Mouse (Mus musculus) neural tube, embryonic 13.5 days (tissue): ENCODE data around the gene Fam69b. TPM values are rescaled to one million over a fixed set of nuclear protein-coding genes. Genes with fewer than 3 reads are reported as not detected.
A peak's percentile ranks its signal among the peaks of the same experiment; 100 is the strongest.

Experiments
- ATAC-seq: fragments of 200-750 bp; cut with Nextera tagmentation; 2 replicates; pipeline ENCODE4 v1.8.0; 2017; ENCODE audit warnings: low read depth, mild to moderate bottlenecking, moderate TSS enrichment, moderate library complexity
- H3K27ac ChIP-seq: fragments of 300-500 bp; sonication (generic); replicated peaks from 2 replicates; pipeline ENCODE4 v1.5.1; 2015; ENCODE audit warnings: moderate library complexity, mild to moderate bottlenecking, inconsistent platforms
- H3K27me3 ChIP-seq: fragments of 300-500 bp; sonication (generic); 2 replicates; pipeline ENCODE4 v1.6.1; 2015; ENCODE audit warnings: mild to moderate bottlenecking, inconsistent platforms
- H3K36me3 ChIP-seq: fragments of 300-500 bp; sonication (generic); 2 replicates; pipeline ENCODE4 v1.6.1; 2015; ENCODE audit warnings: mild to moderate bottlenecking, inconsistent platforms
- H3K4me1 ChIP-seq: fragments of 300-500 bp; sonication (generic); replicated peaks from 2 replicates; pipeline ENCODE4 v1.6.1; 2015; ENCODE audit warnings: inconsistent platforms
- H3K4me2 ChIP-seq: fragments of 300-500 bp; sonication (generic); 2 replicates; pipeline ENCODE4 v1.6.1; 2015; ENCODE audit warnings: inconsistent platforms, mild to moderate bottlenecking, moderate library complexity
- H3K4me3 ChIP-seq: fragments of 300-500 bp; sonication (generic); 2 replicates; pipeline ENCODE4 v1.5.1; 2015; ENCODE audit warnings: mild to moderate bottlenecking, inconsistent platforms
- H3K9ac ChIP-seq: fragments of 300-500 bp; sonication (generic); 2 replicates; pipeline ENCODE4 v1.6.1; 2015; ENCODE audit warnings: moderate library complexity, mild to moderate bottlenecking, inconsistent platforms
- H3K9me3 ChIP-seq: fragments of 300-500 bp; sonication (generic); 2 replicates; pipeline ENCODE4 v1.6.1; 2016; ENCODE audit warnings: inconsistent platforms
- WGBS: fragments of 180-500 bp; shearing (Covaris S2); methylation state at CpG from one replicate; pipeline ENCODE4 v1.1.7; 2015; 5-methylcytosine and 5-hydroxymethylcytosine counted together
- polyA plus RNA-seq: library from polyadenylated mRNA; unstranded; fragments of >200 nt; fragmentation: Nextera tagmentation; extraction: Ambion mirVana; gene quantifications from 2 replicates; pipeline ENCODE4 v1.2.1, GENCODE M21; 2015

Gene Fam69b
- polyA plus RNA-seq, 1 experiment from 2014 or later: 101 TPM

DNA sequence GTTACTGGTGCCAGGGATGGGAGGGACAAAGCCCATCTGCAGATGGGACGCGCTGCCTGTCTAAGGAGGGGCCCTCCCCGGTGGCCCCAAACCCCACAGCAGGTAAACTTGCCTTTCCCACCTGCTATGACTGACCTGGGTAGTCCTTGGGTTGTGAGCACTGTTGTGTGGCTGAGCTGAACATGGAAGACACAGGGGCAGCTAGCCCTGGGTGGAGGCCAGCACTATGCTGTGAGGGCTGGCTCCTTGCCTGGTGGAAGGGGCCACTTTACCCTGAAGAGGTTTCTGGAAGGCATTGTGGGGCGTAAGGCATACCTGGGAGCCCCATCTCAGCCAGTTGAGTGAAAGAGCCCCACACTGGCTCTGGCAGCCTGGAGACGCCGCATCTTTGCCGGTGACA lies 37.3 kb upstream of the Fam69b start:
- H3K4me1 ChIP-seq: peaks cover 8% of the 10 kb centered on the region; the same call in 1 of the 2 replicates
- 94% methylated on average over 7 of the region's 7 CpGs for WGBS
- ATAC-seq: no peak

DNA sequence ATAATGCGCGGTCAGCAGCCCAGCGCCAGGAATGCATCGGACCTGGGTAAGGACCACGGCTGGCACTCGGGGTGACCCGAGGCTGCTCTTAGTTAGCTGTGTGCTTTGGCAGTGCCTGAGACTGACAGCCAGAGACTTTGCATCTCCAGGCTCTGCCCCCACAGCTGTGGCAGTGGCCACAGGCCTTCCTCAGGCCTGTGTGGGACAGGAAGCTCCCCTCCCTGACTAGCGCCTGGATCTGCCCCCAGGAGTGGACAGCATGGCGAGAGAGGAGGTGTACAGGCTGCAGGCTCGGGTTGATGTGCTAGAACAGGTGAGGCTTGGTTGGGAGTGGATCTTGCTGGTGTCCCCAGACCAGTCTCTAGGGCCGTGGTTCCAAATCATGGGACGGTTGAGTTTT lies 36.8 kb upstream of the Fam69b start:
- H3K36me3 ChIP-seq: no peaks in the 10 kb centered on the region
- 87% methylated on average over 12 of the region's 12 CpGs for WGBS
- H3K4me2 ChIP-seq: no peak overlapping the region
- H3K9me3 ChIP-seq: no peaks in the 10 kb centered on the region
- H3K4me1 ChIP-seq: peaks cover 8% of the 10 kb centered on the region; the same call in 1 of the 2 replicates
- 0 out of 2 replicates have a peak overlapping the region, but pooled peaks have one; percentile 43 for H3K9ac ChIP-seq
- ATAC-seq: no peak
- H3K4me3 ChIP-seq: no peak overlapping the region
- H3K27me3 ChIP-seq: no peaks in the 10 kb centered on the region
- H3K27ac ChIP-seq: no peak overlapping the region

More for the DNA sequence above, 37.3 kb upstream of the Fam69b start:
- Histone ChIP-seq H3K9ac (0 out of 2 replicates have a peak overlapping the region, but pooled peaks have one; percentile 43), H3K36me3 (no peaks in the 10 kb centered on the region), H3K27ac (no peak overlapping the region), H3K4me2 (no peak overlapping the region), H3K4me3 (no peak overlapping the region), H3K9me3 (no peaks in the 10 kb centered on the region), H3K27me3 (no peaks in the 10 kb centered on the region)

DNA sequence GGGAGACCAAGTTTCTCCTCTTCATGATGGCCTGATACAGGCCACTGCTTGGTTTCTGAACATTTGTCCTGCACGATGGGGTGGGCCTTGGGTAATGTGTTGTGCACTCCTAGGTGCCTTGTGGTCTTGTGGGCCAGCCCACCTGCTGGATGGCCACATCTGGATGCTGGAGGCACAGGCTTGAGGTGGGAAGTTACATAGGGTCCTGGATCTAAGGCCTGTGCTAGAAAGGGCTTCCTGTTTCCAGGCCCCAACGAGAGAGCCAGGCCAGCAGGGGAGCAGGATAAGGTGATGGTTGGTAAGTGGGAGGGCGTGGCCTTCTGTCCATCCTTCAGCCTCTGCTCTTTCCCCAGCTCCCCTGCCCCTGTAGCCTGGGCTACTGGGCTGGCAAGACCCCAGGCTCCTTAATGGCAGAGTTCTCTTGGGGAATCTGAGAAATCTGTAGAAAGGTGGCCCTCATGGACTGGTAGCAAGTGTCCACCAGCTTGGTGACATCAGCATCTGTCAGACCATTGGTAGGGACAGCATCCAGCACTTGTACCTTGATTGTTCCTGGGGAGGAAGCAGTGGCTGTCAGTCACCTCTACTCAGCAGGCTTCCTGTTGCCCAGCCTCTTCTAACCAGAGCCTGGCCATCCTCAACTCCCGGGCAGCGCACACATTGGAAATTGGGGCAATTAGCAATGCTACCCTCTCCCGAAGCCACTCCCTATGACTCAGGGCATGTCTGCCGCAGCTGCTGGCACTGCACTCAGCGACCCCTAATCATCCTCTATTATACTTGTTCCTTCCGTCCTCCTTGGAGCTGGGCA lies 34.8 kb upstream of the Fam69b start:
- Histone ChIP-seq H3K9ac (no peak overlapping the region), H3K36me3 (no peaks in the 10 kb centered on the region), H3K9me3 (no peaks in the 10 kb centered on the region), H3K27ac (no peak overlapping the region), H3K4me3 (no peak overlapping the region), H3K27me3 (no peaks in the 10 kb centered on the region), H3K4me1 (no peaks in the 10 kb centered on the region), H3K4me2 (no peak overlapping the region)
- no peak for ATAC-seq
- WGBS: 46% methylated on average over 9 of the region's 9 CpGs

DNA sequence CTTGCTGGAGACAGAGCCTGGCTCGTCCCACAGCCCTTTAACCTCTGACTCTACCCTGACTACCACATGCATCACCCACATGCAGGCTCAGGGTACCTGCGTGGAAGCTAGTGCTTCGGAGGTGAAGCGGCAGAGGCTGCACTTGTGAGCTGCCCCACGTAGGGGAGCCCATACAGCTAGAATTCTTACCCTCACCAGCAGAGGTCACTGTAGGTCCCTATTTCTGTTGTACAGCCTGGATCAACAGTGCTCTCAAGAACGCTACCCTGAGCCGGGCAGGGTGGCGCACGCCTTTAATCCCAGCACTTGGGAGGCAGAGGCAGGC lies 34.3 kb upstream of the Fam69b start:
- no peak overlapping the region for H3K4me2 ChIP-seq
- H3K9ac ChIP-seq: no peak overlapping the region
- ATAC-seq: 0 out of 2 replicates have a peak, but pooled peaks have one; percentile 25
- H3K27ac ChIP-seq: no peak overlapping the region
- no peaks in the 10 kb centered on the region for H3K9me3 ChIP-seq
- H3K4me1 ChIP-seq: no peaks in the 10 kb centered on the region
- no peak overlapping the region for H3K4me3 ChIP-seq
- WGBS: 58% methylated on average over 9 of the region's 9 CpGs
- H3K27me3 ChIP-seq: no peaks in the 10 kb centered on the region
- no peaks in the 10 kb centered on the region for H3K36me3 ChIP-seq

DNA sequence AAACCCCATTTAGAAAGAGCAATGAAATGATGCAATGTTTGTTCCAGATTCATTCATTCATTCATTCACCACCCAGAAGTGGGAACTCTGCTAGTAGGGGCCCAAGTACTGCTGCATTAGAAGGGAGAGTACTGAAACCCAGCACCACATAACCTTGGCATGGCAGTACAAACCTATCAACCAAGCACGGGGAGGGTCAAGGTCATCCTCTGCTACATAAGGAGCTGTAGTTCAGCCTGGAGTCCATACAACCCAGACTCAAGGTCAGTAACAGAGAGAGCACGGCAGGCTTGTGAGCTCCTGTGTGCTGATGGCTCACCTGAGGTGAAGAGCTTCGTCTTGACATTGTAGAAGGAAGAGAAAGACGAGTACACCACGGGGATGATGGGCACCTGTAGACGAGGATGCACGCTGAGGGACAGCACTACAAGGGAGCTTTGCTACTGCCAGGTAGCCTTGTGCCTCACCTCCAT lies 33.8 kb upstream of the Fam69b start:
- WGBS: 91% methylated on average over 7 of the region's 7 CpGs
- ATAC-seq: no peak
- Histone ChIP-seq H3K4me1 (no peaks in the 10 kb centered on the region), H3K4me2 (no peak overlapping the region), H3K36me3 (no peaks in the 10 kb centered on the region), H3K9ac (no peak overlapping the region), H3K27ac (no peak overlapping the region), H3K27me3 (no peaks in the 10 kb centered on the region), H3K9me3 (no peaks in the 10 kb centered on the region), H3K4me3 (no peak overlapping the region)

- H3K4me2 ChIP-seq: no peak overlapping the region
- H3K9me3 ChIP-seq: no peaks in the 10 kb centered on the region
- H3K9ac ChIP-seq: no peak overlapping the region
- no peaks in the 10 kb centered on the region for H3K4me1 ChIP-seq
- 0 out of 2 replicates have a peak, but pooled peaks have one; percentile 12 for ATAC-seq
- no peaks in the 10 kb centered on the region for H3K36me3 ChIP-seq
- no peak overlapping the region for H3K4me3 ChIP-seq
- WGBS: 80% methylated on average over 6 of the region's 6 CpGs
- H3K27me3 ChIP-seq: no peaks in the 10 kb centered on the region
- no peak overlapping the region for H3K27ac ChIP-seq
Observed at GRCm38 (mm10) chr2:26594934-26595724, 33.1 kb upstream of the Fam69b start.

- 0 out of 2 replicates have a peak, but pooled peaks have one; percentile 2 for ATAC-seq
- no peaks in the 10 kb centered on the region for H3K36me3 ChIP-seq
- no peaks in the 10 kb centered on the region for H3K4me1 ChIP-seq
- H3K4me2 ChIP-seq: no peak overlapping the region
- H3K9me3 ChIP-seq: no peaks in the 10 kb centered on the region
- H3K27ac ChIP-seq: no peak overlapping the region
- H3K4me3 ChIP-seq: no peak overlapping the region
- no peaks in the 10 kb centered on the region for H3K27me3 ChIP-seq
- no peak overlapping the region for H3K9ac ChIP-seq
- WGBS: 88% methylated on average over 11 of the region's 11 CpGs
Observed at GRCm38 (mm10) chr2:26595725-26596435, 32.4 kb upstream of the Fam69b start.

DNA sequence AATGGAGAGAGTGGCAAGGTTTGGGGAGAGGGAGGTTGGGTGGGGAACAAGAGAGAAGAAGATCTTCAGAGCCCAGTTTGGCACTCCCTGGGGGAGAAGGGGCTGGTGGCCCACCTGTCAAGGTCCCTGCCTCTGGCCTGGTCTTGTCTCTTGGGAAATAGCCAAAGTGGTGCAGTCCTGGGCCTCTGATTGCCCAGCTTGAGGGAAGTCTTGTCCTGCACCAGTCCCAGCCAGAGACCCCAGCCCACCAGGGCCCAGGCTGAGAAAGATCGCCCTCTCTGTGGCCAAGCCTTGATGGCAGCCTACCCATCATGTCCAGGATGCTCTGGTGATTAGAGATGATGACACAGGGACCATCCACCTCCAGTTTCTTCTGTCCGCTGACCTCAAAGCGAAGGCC lies 31.4 kb upstream of the Fam69b start:
- peaks cover 3% of the 10 kb centered on the region; the same call in 1 of the 2 replicates for H3K27me3 ChIP-seq
- no peak overlapping the region for H3K4me3 ChIP-seq
- no peak overlapping the region for H3K27ac ChIP-seq
- no peak overlapping the region for H3K4me2 ChIP-seq
- H3K36me3 ChIP-seq: no peaks in the 10 kb centered on the region
- 94% methylated on average over 3 of the region's 3 CpGs for WGBS
- no peaks in the 10 kb centered on the region for H3K9me3 ChIP-seq
- H3K4me1 ChIP-seq: no peaks in the 10 kb centered on the region
- no peak overlapping the region for H3K9ac ChIP-seq
- ATAC-seq: no peak

GRCm38 (mm10) chr2:26597810-26598209 lies 30.4 kb upstream of the Fam69b start:
- Histone ChIP-seq H3K4me3 (no peak overlapping the region), H3K27me3 (peaks cover 12% of the 10 kb centered on the region), H3K4me1 (no peaks in the 10 kb centered on the region), H3K27ac (no peak overlapping the region), H3K9ac (no peak overlapping the region), H3K36me3 (no peaks in the 10 kb centered on the region), H3K4me2 (no peak overlapping the region), H3K9me3 (no peaks in the 10 kb centered on the region)
- 87% methylated on average over 2 of the region's 2 CpGs for WGBS
- ATAC-seq: no peak

DNA sequence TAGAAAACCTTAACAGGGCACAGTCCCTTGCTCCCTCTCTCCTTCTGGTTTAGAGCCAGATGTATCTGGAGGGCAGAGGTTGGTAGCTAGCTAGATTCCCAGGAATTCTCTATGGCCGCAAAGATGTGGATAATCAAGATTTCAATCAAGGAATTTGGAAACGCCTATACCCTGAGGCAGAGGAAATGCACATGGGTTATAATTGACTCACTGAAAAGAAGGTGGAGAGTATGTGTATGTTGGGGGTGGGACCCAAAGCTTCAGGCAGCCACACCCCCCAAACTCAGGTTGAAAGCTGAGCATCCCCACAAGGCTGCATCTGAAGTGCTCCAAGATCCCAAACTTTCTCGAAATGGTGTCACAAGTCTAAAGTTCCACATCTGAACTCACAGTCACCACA lies 29.8 kb upstream of the Fam69b start:
- H3K36me3 ChIP-seq: no peaks in the 10 kb centered on the region
- no peak overlapping the region for H3K4me2 ChIP-seq
- no peak overlapping the region for H3K4me3 ChIP-seq
- H3K9ac ChIP-seq: no peak overlapping the region
- peaks cover 5% of the 10 kb centered on the region for H3K4me1 ChIP-seq
- peaks cover 19% of the 10 kb centered on the region for H3K27me3 ChIP-seq
- no peak for ATAC-seq
- WGBS: 80% methylated on average over 3 of the region's 3 CpGs
- H3K27ac ChIP-seq: no peak overlapping the region
- H3K9me3 ChIP-seq: no peaks in the 10 kb centered on the region

- Histone ChIP-seq H3K9ac (no peak overlapping the region), H3K4me3 (no peak overlapping the region), H3K27me3 (peaks cover 34% of the 10 kb centered on the region), H3K27ac (no peak overlapping the region), H3K4me2 (no peak overlapping the region), H3K4me1 (peaks cover 17% of the 10 kb centered on the region), H3K9me3 (no peaks in the 10 kb centered on the region), H3K36me3 (no peaks in the 10 kb centered on the region)
- ATAC-seq: no peak
- whole genome bisulfite sequencing: 91% methylated on average over 4 of the region's 4 CpGs
Observed at GRCm38 (mm10) chr2:26599965-26600364, 28.3 kb upstream of the Fam69b start.

GRCm38 (mm10) chr2:26600664-26601063 lies 27.6 kb upstream of the Fam69b start:
- H3K4me1 ChIP-seq: peaks cover 17% of the 10 kb centered on the region
- no peaks in the 10 kb centered on the region for H3K9me3 ChIP-seq
- H3K36me3 ChIP-seq: no peaks in the 10 kb centered on the region
- 86% methylated on average over 2 of the region's 2 CpGs for WGBS
- H3K27me3 ChIP-seq: peaks cover 41% of the 10 kb centered on the region
- H3K9ac ChIP-seq: no peak overlapping the region
- no peak overlapping the region for H3K27ac ChIP-seq
- no peak overlapping the region for H3K4me3 ChIP-seq
- no peak overlapping the region for H3K4me2 ChIP-seq
- no peak for ATAC-seq
